Mouse (Mus musculus) lung, embryonic 15.5 days (tissue): ENCODE results near the gene Upk1a. TPM values are rescaled to one million over a fixed set of nuclear protein-coding genes. Genes with fewer than 3 reads are reported as not detected.
A peak's percentile ranks its signal among the peaks of the same experiment; 100 is the strongest.

Source experiments
- ATAC-seq: fragments of 200-750 bp; cut with Nextera tagmentation; 2 replicates; pipeline ENCODE4 v1.8.0; 2017; ENCODE audit warnings: moderate number of reproducible peaks, borderline replicate concordance; ENCODE audit not compliant: low FRiP score, low TSS enrichment; ENCODE audit errors: extremely low read depth
- H3K27ac ChIP-seq: fragments of 300-500 bp; sonication (generic); 2 replicates; pipeline ENCODE4 v1.5.1; 2015; ENCODE audit warnings: moderate library complexity, mild to moderate bottlenecking, inconsistent platforms
- H3K27me3 ChIP-seq: fragments of 300-500 bp; sonication (generic); 2 replicates; pipeline ENCODE4 v1.6.1; 2015; ENCODE audit warnings: inconsistent platforms
- H3K36me3 ChIP-seq: fragments of 300-500 bp; sonication (generic); 2 replicates; pipeline ENCODE4 v1.6.1; 2015; ENCODE audit warnings: inconsistent platforms
- H3K4me1 ChIP-seq: fragments of 300-500 bp; sonication (generic); 2 replicates; pipeline ENCODE4 v1.6.1; 2015; ENCODE audit warnings: inconsistent platforms
- H3K4me2 ChIP-seq: fragments of 300-500 bp; sonication (generic); 2 replicates; pipeline ENCODE4 v1.6.1; 2015; ENCODE audit warnings: inconsistent platforms, mild to moderate bottlenecking, moderate library complexity
- H3K4me3 ChIP-seq: fragments of 300-500 bp; sonication (generic); 2 replicates; pipeline ENCODE4 v1.5.1; 2015; ENCODE audit warnings: mild to moderate bottlenecking, inconsistent platforms
- H3K9ac ChIP-seq: fragments of 300-500 bp; sonication (generic); 2 replicates; pipeline ENCODE4 v1.6.1; 2015; ENCODE audit warnings: inconsistent platforms
- H3K9me3 ChIP-seq: fragments of 300-500 bp; sonication (generic); 2 replicates; pipeline ENCODE4 v1.6.1; 2016; ENCODE audit warnings: inconsistent platforms
- WGBS: fragments of 180-500 bp; shearing (Covaris S2); methylation state at CpG from one replicate; pipeline ENCODE4 v1.1.7; 2015; 5-methylcytosine and 5-hydroxymethylcytosine counted together
- polyA plus RNA-seq: library from polyadenylated mRNA; unstranded; fragments of >200 nt; fragmentation: Nextera tagmentation; extraction: Ambion mirVana; gene quantifications from 2 replicates; pipeline ENCODE4 v1.2.1, GENCODE M21; 2015

The Upk1a gene
- polyA plus RNA-seq, 1 experiment from 2014 or later, result 1.4 TPM

DNA sequence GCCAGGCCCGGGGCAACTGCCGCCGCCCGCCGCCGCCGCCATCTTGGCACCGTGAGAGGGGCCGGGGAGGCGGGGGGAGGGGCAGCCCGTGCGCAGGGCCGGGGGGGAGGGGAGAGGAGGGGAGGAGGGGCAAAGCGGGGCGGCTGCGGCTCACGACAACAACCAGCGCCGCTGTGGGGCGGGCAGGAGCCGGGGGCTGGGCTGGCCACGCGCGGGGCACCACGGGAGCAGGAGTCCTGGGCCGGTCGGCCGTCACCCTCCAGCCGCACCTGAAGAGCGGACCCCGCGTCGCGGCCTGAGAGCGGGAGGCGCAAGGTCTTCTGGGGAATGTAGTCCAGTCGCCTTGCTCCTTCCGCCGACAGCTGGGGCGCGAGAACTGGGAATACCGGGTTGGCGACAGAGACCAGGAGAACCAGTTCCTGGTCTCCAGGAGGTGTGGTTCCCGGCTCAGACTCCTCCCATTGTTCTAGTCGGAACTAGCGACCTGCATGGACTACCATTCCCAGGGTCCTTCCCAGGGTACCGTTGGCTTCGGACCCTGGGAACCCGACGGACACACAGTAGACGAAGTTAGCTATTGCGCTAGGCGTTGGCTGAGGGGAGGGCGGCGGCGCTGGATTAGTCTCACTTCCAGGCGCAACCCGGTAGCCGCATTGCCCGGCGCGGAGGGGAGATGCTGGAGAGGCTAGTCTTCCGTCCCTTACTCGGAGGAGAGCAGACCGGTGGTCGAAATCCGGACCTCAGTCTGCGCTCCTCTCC is 23.8 kb downstream of the Upk1a start, which contains the start of gene Kmt2b:
TSS of gene Kmt2b (minus strand) at position 51 of the 759 bp plus-strand sequence.
- ATAC-seq, result peak; percentile 96
- H3K4me3 ChIP-seq, result peak within 1 kb of the TSS; percentile 99
- under 1% methylated on average over 54 of the region's 68 CpGs for WGBS
- peak within 1 kb of the TSS; percentile 94 for H3K27ac ChIP-seq
- H3K4me1 ChIP-seq, result peaks cover 18% of the 10 kb centered on the region
- H3K4me2 ChIP-seq, result peak within 1 kb of the TSS; percentile 80
- no peaks in the 10 kb centered on the region for H3K27me3 ChIP-seq
- no peaks in the 10 kb centered on the region for H3K9me3 ChIP-seq
- peak within 1 kb of the TSS; percentile 95 for H3K9ac ChIP-seq
- peaks cover 30% of the 10 kb centered on the region for H3K36me3 ChIP-seq

DNA sequence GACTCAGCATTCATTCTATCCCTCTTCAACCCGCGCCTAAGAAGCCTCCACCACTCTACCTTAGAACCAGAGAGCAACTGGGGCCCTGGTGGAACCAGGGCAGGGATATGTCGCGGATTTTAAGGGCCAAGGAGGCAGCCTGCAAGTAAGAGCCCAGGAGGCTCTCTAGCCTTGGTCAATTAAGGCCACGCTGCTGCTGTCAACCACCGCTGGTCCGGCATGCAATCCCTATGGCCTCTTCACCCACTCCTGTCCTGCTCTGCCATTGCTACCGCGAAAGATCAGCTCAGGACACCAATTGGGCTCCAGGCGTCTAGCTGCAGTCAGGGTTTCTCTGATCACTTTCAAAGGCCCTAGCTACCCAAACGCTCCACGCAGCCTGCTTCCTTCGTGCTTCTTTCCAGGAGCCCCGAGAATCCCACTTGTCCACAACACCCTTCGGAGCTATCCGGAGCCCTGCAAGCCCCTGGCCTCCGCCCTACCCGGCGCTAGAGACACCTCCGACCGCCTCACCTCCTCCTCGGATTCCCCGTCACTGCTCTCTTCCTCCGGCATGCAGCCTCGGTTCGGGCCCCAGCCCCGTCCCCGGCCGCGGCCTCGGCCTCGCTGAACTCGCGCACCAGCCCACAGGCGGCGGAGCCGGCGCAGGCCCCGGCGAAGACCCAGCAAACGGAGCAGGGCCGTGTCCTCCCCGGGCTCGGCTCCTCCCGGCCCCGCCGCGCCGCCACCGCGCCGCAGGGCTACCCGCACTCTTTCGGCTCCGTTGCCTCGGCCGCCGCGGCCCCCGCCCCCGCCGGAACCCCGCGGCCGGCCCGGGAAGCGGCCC is 24.6 kb downstream of the Upk1a start:
- peak; percentile 33 for ATAC-seq
- Histone ChIP-seq H3K36me3 (peaks cover 38% of the 10 kb centered on the region), H3K4me1 (peaks cover 18% of the 10 kb centered on the region), H3K27ac (peak overlapping the region; percentile 94), H3K4me2 (peak overlapping the region; percentile 80), H3K27me3 (no peaks in the 10 kb centered on the region), H3K4me3 (peak overlapping the region; percentile 99), H3K9me3 (no peaks in the 10 kb centered on the region), H3K9ac (peak overlapping the region; percentile 95)
- WGBS, result 1% methylated on average over 67 of the region's 67 CpGs

DNA sequence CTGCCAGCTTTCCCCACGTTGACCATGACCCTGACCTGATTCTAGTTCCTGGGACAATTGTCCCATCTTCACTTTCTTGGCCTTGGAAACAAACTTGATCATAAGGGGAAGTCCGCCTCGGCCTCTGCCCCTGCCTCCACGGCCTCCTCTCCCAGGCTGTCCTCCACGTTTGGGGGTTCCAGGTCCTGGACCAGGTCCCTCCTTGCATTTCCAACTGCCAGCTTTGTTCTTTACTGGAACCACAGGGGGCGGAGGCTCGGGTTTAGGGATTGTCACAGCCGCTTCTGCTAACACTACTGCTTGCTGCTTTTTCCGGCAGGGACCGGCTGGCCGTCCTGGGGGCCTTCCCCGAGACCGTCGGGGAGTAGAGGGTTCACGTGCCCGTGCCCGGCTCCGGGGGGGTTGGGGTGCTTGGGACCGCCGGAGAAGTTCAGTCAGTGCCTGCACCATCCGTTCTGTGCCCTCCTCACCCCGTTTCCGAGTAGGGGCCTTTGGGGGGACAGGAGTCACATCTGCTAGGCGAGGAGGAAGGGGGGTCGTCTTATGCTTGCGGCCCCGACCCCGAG is 26.1 kb downstream of the Upk1a start:
- Histone ChIP-seq H3K4me2 (peak overlapping the region; percentile 80; the same call in 1 of the 2 replicates), H3K36me3 (peaks cover 53% of the 10 kb centered on the region), H3K4me3 (peak overlapping the region; percentile 99), H3K4me1 (peaks cover 18% of the 10 kb centered on the region), H3K27me3 (no peaks in the 10 kb centered on the region), H3K9me3 (no peaks in the 10 kb centered on the region), H3K27ac (no peak overlapping the region), H3K9ac (no peak overlapping the region)
- WGBS, result 91% methylated on average over 28 of the region's 28 CpGs
- no peak for ATAC-seq

DNA sequence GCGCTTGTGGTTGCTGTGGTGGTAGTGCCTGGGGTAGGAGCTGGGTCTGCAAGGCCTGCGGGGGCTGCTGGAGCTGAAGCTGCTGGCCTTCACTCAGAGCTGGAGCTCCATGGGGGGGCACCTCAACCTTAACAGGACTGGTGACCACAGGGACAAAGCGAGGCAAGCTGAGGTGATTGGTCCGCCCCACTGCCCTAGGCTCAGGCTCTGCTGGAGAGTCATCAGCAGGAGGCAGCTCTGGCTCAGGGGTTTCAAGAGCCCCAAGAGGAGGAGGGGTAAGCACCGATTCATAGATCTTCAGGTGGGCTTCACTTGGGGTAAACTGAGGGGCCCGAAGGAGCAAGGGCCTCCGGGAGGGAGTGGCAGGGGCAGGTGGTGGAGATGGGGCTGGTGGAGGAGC is 27.5 kb downstream of the Upk1a start:
- no peak for ATAC-seq
- no peak overlapping the region for H3K27ac ChIP-seq
- WGBS, result 95% methylated on average over 7 of the region's 7 CpGs
- H3K36me3 ChIP-seq, result peaks cover 66% of the 10 kb centered on the region
- no peaks in the 10 kb centered on the region for H3K9me3 ChIP-seq
- no peak overlapping the region for H3K9ac ChIP-seq
- no peak overlapping the region for H3K4me2 ChIP-seq
- peaks cover 18% of the 10 kb centered on the region for H3K4me1 ChIP-seq
- H3K4me3 ChIP-seq, result no peak overlapping the region
- no peaks in the 10 kb centered on the region for H3K27me3 ChIP-seq

DNA sequence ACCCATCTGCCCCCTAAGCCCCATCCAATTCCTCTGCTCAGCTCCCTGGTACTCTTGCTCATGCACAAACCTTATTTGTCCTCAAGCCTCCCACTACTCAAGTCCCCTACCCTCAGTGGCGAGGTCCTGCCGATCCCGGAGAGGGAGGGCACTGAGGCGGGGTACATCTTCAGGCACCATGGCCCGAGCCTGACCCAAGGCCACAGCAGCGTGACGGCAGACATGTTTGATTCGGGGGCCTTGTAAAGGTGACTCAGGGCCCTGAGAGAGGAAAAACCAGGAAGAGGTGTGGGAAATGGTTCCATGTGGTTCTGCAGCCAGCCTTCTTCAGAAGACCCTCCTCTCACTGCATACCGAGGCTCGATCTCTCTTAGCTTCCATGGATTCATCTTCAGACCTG is 28.3 kb downstream of the Upk1a start:
- 91% methylated on average over 10 of the region's 10 CpGs for WGBS
- no peak overlapping the region for H3K27ac ChIP-seq
- no peaks in the 10 kb centered on the region for H3K9me3 ChIP-seq
- no peak overlapping the region for H3K4me2 ChIP-seq
- H3K4me1 ChIP-seq, result peaks cover 12% of the 10 kb centered on the region
- no peaks in the 10 kb centered on the region for H3K27me3 ChIP-seq
- H3K4me3 ChIP-seq, result no peak overlapping the region
- ATAC-seq, result no peak
- peaks cover 74% of the 10 kb centered on the region for H3K36me3 ChIP-seq
- H3K9ac ChIP-seq, result no peak overlapping the region

DNA sequence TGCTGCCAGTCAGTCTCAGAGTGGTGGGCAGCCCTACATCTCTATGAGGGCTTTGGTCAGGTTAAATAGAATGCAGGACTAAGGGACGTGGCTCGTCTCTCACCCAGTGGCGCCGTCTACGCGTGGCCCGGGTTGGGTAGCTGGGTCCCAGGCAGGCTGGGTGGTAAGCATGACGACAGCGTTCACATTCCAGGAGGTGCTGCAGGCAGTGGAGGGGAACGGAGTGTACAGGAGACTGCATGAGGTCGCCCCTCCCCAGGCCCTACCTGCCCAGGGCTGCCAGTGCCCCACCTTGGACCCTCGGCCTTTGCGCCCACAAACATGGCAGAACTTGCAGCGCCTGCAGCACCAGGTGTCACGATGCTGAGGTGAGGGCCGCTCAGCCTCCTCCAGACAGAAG is 31.1 kb downstream of the Upk1a start:
- peaks cover 99% of the 10 kb centered on the region for H3K36me3 ChIP-seq
- H3K9ac ChIP-seq, result no peak overlapping the region
- H3K4me2 ChIP-seq, result no peak overlapping the region
- no peak for ATAC-seq
- H3K27me3 ChIP-seq, result no peaks in the 10 kb centered on the region
- WGBS, result 93% methylated on average over 16 of the region's 16 CpGs
- peaks cover 1% of the 10 kb centered on the region; the same call in 1 of the 2 replicates for H3K4me1 ChIP-seq
- H3K27ac ChIP-seq, result no peak overlapping the region
- no peaks in the 10 kb centered on the region for H3K9me3 ChIP-seq
- no peak overlapping the region for H3K4me3 ChIP-seq

DNA sequence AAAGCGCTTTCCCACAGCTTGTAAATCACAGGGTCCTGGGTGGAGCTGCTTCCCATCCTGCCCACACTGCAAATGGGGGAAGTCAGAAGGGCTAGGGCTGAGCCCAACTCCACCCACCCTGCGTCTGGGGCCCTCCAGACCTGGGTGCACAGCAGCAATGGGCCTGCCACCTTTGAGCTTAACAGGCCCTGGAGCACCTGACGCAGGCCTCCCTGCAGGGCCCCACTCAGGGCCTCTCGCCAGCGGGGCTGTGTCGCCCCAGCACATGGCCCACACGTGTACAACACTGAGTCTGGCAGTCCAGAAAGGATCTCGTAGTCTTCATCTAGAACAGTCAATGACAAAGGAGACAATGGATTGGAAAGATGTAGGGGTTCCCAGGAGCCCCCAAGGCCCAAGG is 32.7 kb downstream of the Upk1a start:
- Histone ChIP-seq H3K4me2 (no peak overlapping the region), H3K4me3 (no peak overlapping the region), H3K9ac (no peak overlapping the region), H3K4me1 (no peaks in the 10 kb centered on the region), H3K36me3 (peaks cover 99% of the 10 kb centered on the region), H3K9me3 (no peaks in the 10 kb centered on the region), H3K27me3 (no peaks in the 10 kb centered on the region), H3K27ac (no peak overlapping the region)
- 93% methylated on average over 8 of the region's 8 CpGs for WGBS
- no peak for ATAC-seq

DNA sequence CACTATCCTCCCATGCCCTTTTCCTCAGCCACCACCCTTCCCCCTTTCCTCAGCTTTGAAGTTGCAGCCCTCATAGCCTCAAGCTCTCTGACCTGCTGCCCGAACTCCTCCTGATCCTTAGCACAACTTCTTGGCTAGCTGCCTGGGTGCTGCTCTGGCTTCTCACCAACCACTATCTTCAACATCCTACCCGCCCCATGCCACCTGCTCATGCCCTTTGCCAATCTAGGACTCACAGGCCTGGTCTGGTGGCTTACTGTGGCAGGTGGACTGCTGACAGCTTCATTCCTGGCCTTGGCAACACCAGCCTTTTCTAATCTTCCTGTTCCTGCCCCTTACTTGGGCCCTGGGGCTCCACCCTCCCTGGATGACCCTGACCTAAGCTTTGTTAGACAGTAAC is 39.7 kb downstream of the Upk1a start:
- no peak overlapping the region for H3K9ac ChIP-seq
- H3K36me3 ChIP-seq, result peaks cover 98% of the 10 kb centered on the region
- no peaks in the 10 kb centered on the region for H3K4me1 ChIP-seq
- H3K27ac ChIP-seq, result no peak overlapping the region
- H3K27me3 ChIP-seq, result no peaks in the 10 kb centered on the region
- H3K4me3 ChIP-seq, result no peak overlapping the region
- H3K4me2 ChIP-seq, result no peak overlapping the region
- H3K9me3 ChIP-seq, result no peaks in the 10 kb centered on the region
- 73% methylated on average over 2 of the region's 2 CpGs for WGBS
- no peak for ATAC-seq

DNA sequence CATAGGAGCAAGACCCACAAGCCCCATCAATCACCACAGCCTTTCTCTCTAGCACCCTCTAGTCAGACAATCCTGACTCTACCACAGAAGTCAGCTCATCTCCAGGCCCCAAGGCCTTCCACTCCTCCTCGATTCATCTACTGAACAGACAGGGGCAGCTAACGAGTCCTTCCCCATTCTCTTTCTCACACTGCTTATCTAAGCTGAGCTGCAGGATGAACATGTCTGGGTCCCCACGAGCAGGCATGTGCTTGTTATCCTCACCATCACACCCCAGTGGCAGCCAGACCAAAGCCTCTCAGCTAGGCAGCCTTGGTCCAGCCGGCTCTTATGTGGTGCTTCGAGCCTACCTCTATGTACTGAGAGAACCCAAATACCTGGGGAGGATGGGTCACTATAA is 40.3 kb downstream of the Upk1a start:
- Histone ChIP-seq H3K4me1 (no peaks in the 10 kb centered on the region), H3K4me2 (no peak overlapping the region), H3K4me3 (no peak overlapping the region), H3K27ac (no peak overlapping the region), H3K9me3 (no peaks in the 10 kb centered on the region), H3K27me3 (no peaks in the 10 kb centered on the region), H3K36me3 (peaks cover 95% of the 10 kb centered on the region), H3K9ac (no peak overlapping the region)
- WGBS, result 89% methylated on average over 5 of the region's 5 CpGs
- ATAC-seq, result no peak

DNA sequence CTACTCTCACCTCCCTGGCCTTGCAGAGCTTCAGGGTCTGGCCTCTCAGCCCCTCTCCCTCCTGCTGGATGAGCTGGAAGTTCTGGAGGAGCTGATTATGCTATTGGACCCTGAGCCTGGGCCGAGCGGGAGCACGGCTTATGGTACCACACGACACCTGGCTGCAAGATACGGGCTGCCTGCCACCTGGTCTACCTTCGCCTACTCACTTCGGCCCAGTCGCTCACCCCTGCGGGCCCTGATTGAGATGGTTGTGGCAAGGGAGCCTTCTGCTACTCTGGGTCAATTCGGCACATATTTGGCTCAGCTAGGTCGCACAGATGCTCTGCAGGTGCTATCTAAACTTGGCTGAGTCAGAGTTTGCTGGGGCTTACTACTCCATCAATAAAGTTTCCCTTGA is 45.1 kb downstream of the Upk1a start:
- no peak for ATAC-seq
- WGBS, result 85% methylated on average over 11 of the region's 11 CpGs
- no peaks in the 10 kb centered on the region for H3K27me3 ChIP-seq
- no peaks in the 10 kb centered on the region for H3K9me3 ChIP-seq
- peaks cover 9% of the 10 kb centered on the region for H3K4me1 ChIP-seq
- H3K27ac ChIP-seq, result no peak overlapping the region
- no peak overlapping the region for H3K9ac ChIP-seq
- no peak overlapping the region for H3K4me3 ChIP-seq
- H3K4me2 ChIP-seq, result no peak overlapping the region
- H3K36me3 ChIP-seq, result peaks cover 69% of the 10 kb centered on the region

DNA sequence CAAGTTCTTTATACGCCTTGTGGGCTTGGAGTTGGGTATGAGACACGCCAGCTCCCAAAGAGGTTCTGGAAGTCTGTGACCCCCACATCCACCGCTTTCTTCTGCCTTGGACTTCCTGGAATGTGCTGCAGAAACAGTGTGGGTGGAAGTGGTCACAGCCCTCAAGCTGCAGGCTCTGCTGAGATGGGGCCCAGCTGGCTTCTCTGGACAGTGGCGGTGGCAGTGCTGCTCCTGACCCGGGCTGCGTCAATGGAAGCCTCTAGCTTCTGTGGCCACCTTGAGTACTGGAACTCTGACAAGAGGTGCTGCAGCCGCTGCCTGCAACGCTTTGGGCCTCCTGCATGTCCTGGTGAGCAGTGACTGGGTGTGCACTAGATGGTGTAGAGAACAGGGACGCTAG is 46.6 kb downstream of the Upk1a start:
- Histone ChIP-seq H3K4me2 (no peak overlapping the region), H3K36me3 (peaks cover 56% of the 10 kb centered on the region)
- ATAC-seq, result no peak

More for the DNA sequence above, 46.6 kb downstream of the Upk1a start:
- Histone ChIP-seq H3K27me3 (no peaks in the 10 kb centered on the region), H3K4me3 (no peak overlapping the region), H3K9me3 (no peaks in the 10 kb centered on the region), H3K27ac (no peak overlapping the region), H3K4me1 (peaks cover 14% of the 10 kb centered on the region), H3K9ac (no peak overlapping the region)
- WGBS, result 77% methylated on average over 9 of the region's 9 CpGs
